Mouse (Mus musculus) neural tube, embryonic 12.5 days (tissue): ENCODE data around the gene Gdpgp1. TPM values are rescaled to one million over a fixed set of nuclear protein-coding genes. Genes with fewer than 3 reads are reported as not detected.
A peak's percentile ranks its signal among the peaks of the same experiment; 100 is the strongest.

Source experiments
- ATAC-seq: fragments of 200-750 bp; cut with Nextera tagmentation; 2 replicates; pipeline ENCODE4 v1.8.0; 2017; ENCODE audit warnings: low read depth, mild to moderate bottlenecking, moderate TSS enrichment, moderate library complexity; ENCODE audit not compliant: low FRiP score
- H3K27ac ChIP-seq: fragments of 300-500 bp; sonication (generic); 2 replicates; pipeline ENCODE4 v1.5.1; 2016
- H3K27me3 ChIP-seq: fragments of 300-500 bp; sonication (generic); replicated peaks from 2 replicates; pipeline ENCODE4 v1.6.1; 2016; ENCODE audit warnings: mild to moderate bottlenecking
- H3K36me3 ChIP-seq: fragments of 300-500 bp; sonication (generic); 2 replicates; pipeline ENCODE4 v1.6.1; 2016; ENCODE audit warnings: mild to moderate bottlenecking
- H3K4me1 ChIP-seq: fragments of 300-500 bp; sonication (generic); 2 replicates; pipeline ENCODE4 v1.6.1; 2016
- H3K4me2 ChIP-seq: fragments of 300-500 bp; sonication (generic); replicated peaks from 2 replicates; pipeline ENCODE4 v1.6.1; 2016; ENCODE audit warnings: mild to moderate bottlenecking
- H3K4me3 ChIP-seq: fragments of 300-500 bp; sonication (generic); 2 replicates; pipeline ENCODE4 v1.5.1; 2016
- H3K9ac ChIP-seq: fragments of 300-500 bp; sonication (generic); 2 replicates; pipeline ENCODE4 v1.6.1; 2016; ENCODE audit warnings: mild to moderate bottlenecking
- H3K9me3 ChIP-seq: fragments of 300-500 bp; sonication (generic); 2 replicates; pipeline ENCODE4 v1.6.1; 2016; ENCODE audit warnings: mild to moderate bottlenecking
- WGBS: fragments of 180-500 bp; shearing (Covaris S2); methylation state at CpG from one replicate; pipeline ENCODE4 v1.1.7; 2016; 5-methylcytosine and 5-hydroxymethylcytosine counted together
- polyA plus RNA-seq: library from polyadenylated mRNA; unstranded; fragments of >200 nt; fragmentation: Nextera tagmentation; extraction: Ambion mirVana; gene quantifications from 2 replicates; pipeline ENCODE4 v1.2.1, GENCODE M21; 2016

The Gdpgp1 gene
- polyA plus RNA-seq, 1 experiment from 2014 or later = 4.9 TPM

- ATAC-seq = peak; percentile 89
- Histone ChIP-seq H3K9me3 (no peaks in the 10 kb centered on the region), H3K4me3 (peak overlapping the region; percentile 16; the same call in 1 of the 2 replicates), H3K27me3 (no peaks in the 10 kb centered on the region), H3K36me3 (no peaks in the 10 kb centered on the region), H3K4me2 (peak overlapping the region; percentile 52), H3K4me1 (peaks cover 63% of the 10 kb centered on the region), H3K9ac (0 out of 2 replicates have a peak overlapping the region, but pooled peaks have one; percentile 21), H3K27ac (peak overlapping the region; percentile 81)
- WGBS = 14% methylated on average over 16 of the region's 16 CpGs
Measured at GRCm38 (mm10) chr7:80192226-80193061, 40.2 kb upstream of the Gdpgp1 start.

DNA sequence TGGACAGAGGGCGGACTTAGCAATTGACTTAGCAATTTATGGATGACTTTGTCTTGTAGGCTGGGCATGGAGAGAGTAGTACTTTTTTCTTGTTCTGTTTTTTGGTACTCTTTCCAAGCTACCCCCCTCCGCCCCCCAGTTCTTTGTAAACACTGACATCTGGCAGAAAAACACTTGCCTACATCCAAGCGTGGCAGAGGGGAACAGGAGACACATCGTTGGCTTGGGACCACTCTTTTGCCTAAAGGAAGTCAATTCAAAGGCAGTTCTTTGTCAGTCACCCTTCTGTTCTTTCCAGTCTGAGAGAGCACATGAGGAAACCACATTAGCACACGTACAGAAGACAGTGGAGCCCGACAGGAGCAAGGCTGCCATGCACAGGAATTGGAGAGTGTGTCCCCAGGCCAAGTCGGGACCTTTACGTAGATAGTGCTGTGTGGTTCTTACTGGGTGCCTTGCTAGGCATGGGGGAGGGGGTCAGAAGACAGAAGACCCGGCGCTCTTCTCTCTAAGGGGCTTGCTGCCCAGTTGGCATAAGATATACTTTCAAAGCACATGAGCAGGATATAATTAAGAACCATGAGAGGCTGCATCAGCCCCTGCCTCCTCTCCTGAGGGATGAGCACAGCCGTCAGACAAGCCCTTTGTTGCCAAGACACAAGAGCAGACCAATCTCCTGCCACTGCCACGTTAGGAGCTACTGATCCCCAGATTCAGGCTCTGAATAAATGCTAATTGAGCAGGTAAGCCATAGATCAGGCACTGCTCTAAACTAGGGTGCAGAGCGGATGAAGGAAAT is 38.5 kb upstream of the Gdpgp1 start:
- no peaks in the 10 kb centered on the region for H3K9me3 ChIP-seq
- no peak for ATAC-seq
- H3K4me1 ChIP-seq = peaks cover 54% of the 10 kb centered on the region
- no peak overlapping the region for H3K4me2 ChIP-seq
- no peaks in the 10 kb centered on the region for H3K27me3 ChIP-seq
- H3K36me3 ChIP-seq = no peaks in the 10 kb centered on the region
- H3K27ac ChIP-seq = no peak overlapping the region
- H3K4me3 ChIP-seq = no peak overlapping the region
- WGBS = 58% methylated on average over 13 of the region's 13 CpGs
- H3K9ac ChIP-seq = no peak overlapping the region

GRCm38 (mm10) chr7:80195146-80195545 is 37.5 kb upstream of the Gdpgp1 start:
- Histone ChIP-seq H3K27ac (no peak overlapping the region), H3K4me1 (peaks cover 56% of the 10 kb centered on the region)
- 92% methylated on average over 5 of the region's 5 CpGs for WGBS

DNA sequence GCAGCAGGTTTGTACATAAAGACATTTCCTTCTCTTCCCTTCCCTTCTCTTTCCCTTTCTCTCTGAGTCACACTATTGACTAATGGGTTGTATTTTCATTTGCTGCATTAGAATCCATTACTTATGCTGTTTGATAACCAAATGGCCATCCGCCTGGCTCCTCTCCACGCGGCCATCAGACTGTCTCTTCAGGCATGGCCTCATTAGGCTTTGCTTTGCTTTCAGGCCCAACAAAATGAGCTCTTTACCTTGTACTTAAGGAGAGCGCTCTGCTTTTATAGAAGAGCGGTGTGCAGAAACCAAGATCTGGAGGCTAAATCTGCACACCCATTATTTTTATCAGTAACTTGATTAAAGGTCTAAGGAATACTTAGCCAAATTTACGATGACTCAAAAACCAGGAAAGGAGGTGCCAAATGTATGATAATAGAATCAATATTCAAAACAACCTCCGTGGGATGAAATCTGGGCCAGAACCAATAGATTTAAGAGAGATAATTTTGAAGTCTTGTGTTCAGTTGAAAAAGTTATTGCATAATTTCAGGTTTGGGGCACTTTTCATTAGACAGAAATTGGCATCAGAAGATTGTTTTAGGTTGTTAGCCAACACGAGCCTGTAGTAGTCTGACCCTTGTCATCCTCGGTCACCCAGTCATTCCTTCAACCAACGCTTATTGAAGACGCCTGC is 36.9 kb upstream of the Gdpgp1 start:
- Histone ChIP-seq H3K36me3 (no peaks in the 10 kb centered on the region), H3K9me3 (no peaks in the 10 kb centered on the region), H3K4me2 (no peak overlapping the region), H3K27me3 (no peaks in the 10 kb centered on the region), H3K4me3 (no peak overlapping the region), H3K9ac (no peak overlapping the region), H3K27ac (no peak overlapping the region), H3K4me1 (peaks cover 59% of the 10 kb centered on the region)
- WGBS = 91% methylated on average over 10 of the region's 11 CpGs
- ATAC-seq = no peak

More at GRCm38 (mm10) chr7:80195146-80195545, 37.5 kb upstream of the Gdpgp1 start:
- no peak for ATAC-seq
- H3K4me2 ChIP-seq = no peak overlapping the region
- no peak overlapping the region for H3K9ac ChIP-seq
- no peaks in the 10 kb centered on the region for H3K9me3 ChIP-seq
- no peaks in the 10 kb centered on the region for H3K27me3 ChIP-seq
- H3K4me3 ChIP-seq = no peak overlapping the region
- H3K36me3 ChIP-seq = no peaks in the 10 kb centered on the region

GRCm38 (mm10) chr7:80197371-80197770 is 35.3 kb upstream of the Gdpgp1 start:
- Histone ChIP-seq H3K36me3 (no peaks in the 10 kb centered on the region), H3K4me3 (peak overlapping the region; percentile 66), H3K27me3 (no peaks in the 10 kb centered on the region), H3K9ac (0 out of 2 replicates have a peak overlapping the region, but pooled peaks have one; percentile 79), H3K4me1 (peaks cover 59% of the 10 kb centered on the region), H3K4me2 (peak overlapping the region; percentile 77), H3K9me3 (no peaks in the 10 kb centered on the region), H3K27ac (no peak overlapping the region)
- ATAC-seq = no peak
- 13% methylated on average over 4 of the region's 4 CpGs for WGBS

DNA sequence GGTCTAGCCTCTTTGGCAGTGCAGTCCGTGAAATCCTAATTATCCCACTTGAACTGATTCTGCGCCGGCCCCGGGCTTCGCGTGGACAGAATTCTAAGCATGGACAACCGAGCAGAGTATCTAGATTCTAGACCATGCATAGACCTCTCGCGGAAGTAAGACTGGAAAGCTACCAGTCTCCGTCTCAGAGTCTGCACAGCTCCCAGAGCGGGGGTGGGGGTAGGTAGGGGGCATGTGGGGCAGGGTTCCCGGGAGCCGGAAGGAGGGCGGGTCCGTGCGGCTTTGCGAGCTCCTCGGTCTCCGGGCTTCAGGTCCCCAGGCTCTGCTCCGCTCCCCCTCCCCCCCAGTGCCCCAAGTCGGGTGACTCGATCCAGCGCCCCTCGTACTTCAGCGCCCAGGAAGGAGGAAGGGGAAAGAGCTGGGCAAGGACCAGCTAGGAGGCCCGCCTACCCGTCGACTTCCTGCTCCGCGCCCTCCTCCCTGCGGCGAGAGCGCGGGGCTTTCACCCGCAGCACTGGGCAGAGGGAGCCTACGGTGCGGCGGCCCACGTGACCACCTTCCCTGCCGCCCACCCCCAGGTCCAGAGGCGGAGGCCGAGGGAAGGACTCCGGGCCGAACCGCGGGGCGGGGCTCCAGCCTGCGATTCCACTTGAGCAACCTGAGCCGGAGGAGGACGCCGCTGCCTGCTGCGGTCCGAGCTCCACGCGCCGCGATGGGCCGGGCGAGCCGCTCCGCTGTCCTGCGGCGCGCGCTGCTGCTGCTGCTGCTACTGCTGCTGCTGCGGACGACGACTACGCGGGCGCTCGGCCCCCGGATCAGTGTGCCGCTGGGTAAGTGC is 34.5 kb upstream of the Gdpgp1 start:
- Histone ChIP-seq H3K4me2 (peak overlapping the region; percentile 77), H3K27ac (peak overlapping the region; percentile 94), H3K36me3 (peaks cover 3% of the 10 kb centered on the region; the same call in 1 of the 2 replicates), H3K9ac (peak overlapping the region; percentile 79), H3K9me3 (no peaks in the 10 kb centered on the region), H3K4me1 (peaks cover 60% of the 10 kb centered on the region), H3K27me3 (no peaks in the 10 kb centered on the region), H3K4me3 (peak overlapping the region; percentile 66)
- under 1% methylated on average over 69 of the region's 74 CpGs for WGBS
- ATAC-seq = peak; percentile 92

DNA sequence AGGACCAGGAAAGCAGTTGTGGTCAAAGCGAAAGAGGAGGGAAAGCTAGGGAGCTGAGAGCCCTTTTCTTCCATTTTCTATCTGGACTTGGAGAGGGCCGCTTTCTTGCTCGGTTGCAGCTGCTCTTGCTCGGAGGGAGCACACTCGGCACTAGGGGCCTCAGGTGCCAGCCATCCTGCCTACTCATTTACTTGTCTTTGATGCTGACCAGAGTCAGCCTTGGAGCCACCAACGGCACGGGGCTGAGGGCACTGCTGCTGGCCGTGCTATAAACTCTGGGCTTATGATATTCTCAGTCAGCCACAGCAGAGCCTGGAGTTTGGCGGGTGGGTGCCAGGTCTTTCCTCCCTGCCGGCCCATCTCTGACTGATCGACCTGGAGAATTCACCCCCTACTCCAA is 33.8 kb upstream of the Gdpgp1 start:
- ATAC-seq = peak; percentile 18; the same call in 1 of the 2 replicates

GRCm38 (mm10) chr7:80199286-80199685 is 33.4 kb upstream of the Gdpgp1 start:
- ATAC-seq = no peak
- no peaks in the 10 kb centered on the region for H3K27me3 ChIP-seq
- H3K4me3 ChIP-seq = peak overlapping the region; percentile 66
- H3K9ac ChIP-seq = peak overlapping the region; percentile 79
- H3K4me1 ChIP-seq = peaks cover 68% of the 10 kb centered on the region
- H3K36me3 ChIP-seq = peaks cover 3% of the 10 kb centered on the region; the same call in 1 of the 2 replicates
- H3K4me2 ChIP-seq = peak overlapping the region; percentile 77
- H3K9me3 ChIP-seq = no peaks in the 10 kb centered on the region
- WGBS = 35% methylated on average over 6 of the region's 6 CpGs
- H3K27ac ChIP-seq = no peak overlapping the region

More for the DNA sequence above, 33.8 kb upstream of the Gdpgp1 start:
- peak overlapping the region; percentile 94 for H3K27ac ChIP-seq
- H3K36me3 ChIP-seq = peaks cover 3% of the 10 kb centered on the region; the same call in 1 of the 2 replicates
- no peaks in the 10 kb centered on the region for H3K27me3 ChIP-seq
- H3K4me3 ChIP-seq = peak overlapping the region; percentile 66
- H3K4me1 ChIP-seq = peaks cover 67% of the 10 kb centered on the region
- no peaks in the 10 kb centered on the region for H3K9me3 ChIP-seq
- peak overlapping the region; percentile 79 for H3K9ac ChIP-seq
- peak overlapping the region; percentile 77 for H3K4me2 ChIP-seq
- WGBS = 3% methylated on average over 11 of the region's 11 CpGs

DNA sequence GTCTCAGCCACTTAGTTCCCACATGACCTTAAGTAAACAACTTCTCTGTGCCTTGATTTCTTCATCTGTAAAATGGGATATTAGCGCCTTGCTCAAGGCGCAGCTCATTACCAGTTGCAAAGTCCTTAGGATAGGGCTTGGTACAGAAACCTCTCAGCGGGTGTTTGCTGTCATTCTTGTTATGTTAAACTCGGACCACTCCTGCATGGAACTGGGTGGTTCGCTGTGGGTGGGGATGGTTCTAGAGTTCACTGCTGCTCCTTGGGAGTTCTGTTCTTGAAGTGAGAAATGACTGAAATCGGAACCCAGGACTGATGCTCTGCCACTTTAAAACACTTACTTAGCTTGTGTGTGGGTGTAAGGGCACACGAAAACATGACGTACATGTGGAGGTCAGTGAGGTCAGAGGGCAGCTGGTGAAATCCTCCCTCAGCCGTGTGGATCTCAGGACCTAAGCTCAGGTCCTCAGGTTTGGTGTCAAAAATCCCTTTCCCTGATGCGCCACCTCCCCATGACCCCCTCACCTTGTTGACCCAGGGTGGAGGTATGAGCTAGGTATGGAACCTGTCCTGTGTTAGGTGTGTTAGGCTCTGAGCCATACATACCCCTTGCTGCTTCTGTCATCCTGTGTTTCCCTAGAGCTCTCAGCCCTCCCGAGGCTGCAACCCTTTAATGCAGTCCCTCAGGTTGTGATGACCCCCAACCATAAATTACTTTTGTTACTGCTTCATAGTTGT is 32.6 kb upstream of the Gdpgp1 start:
- no peak for ATAC-seq
- no peak overlapping the region for H3K9ac ChIP-seq
- 66% methylated on average over 11 of the region's 11 CpGs for WGBS
- no peak overlapping the region for H3K27ac ChIP-seq
- peak overlapping the region; percentile 77 for H3K4me2 ChIP-seq
- no peak overlapping the region for H3K4me3 ChIP-seq
- no peaks in the 10 kb centered on the region for H3K9me3 ChIP-seq
- no peaks in the 10 kb centered on the region for H3K27me3 ChIP-seq
- H3K36me3 ChIP-seq = peaks cover 3% of the 10 kb centered on the region; the same call in 1 of the 2 replicates
- H3K4me1 ChIP-seq = peaks cover 67% of the 10 kb centered on the region

- Histone ChIP-seq H3K36me3 (peaks cover 3% of the 10 kb centered on the region; the same call in 1 of the 2 replicates), H3K4me3 (no peak overlapping the region), H3K27ac (no peak overlapping the region), H3K9ac (no peak overlapping the region), H3K9me3 (no peaks in the 10 kb centered on the region), H3K4me2 (peak overlapping the region; percentile 77), H3K27me3 (no peaks in the 10 kb centered on the region), H3K4me1 (peaks cover 71% of the 10 kb centered on the region)
- no peak for ATAC-seq
- 62% methylated on average over 6 of the region's 6 CpGs for WGBS
Measured at GRCm38 (mm10) chr7:80200588-80200945, 32.1 kb upstream of the Gdpgp1 start.
